Mouse (Mus musculus): Measurements from ENCODE around the gene Kremen2. TPM values are rescaled to one million over a fixed set of nuclear protein-coding genes. Genes with fewer than 3 reads are reported as not detected.

Kremen2 gene
- polyA plus RNA-seq, 1 experiment from 2014 or later: 0.25 TPM

- no peak overlapping the region for H3K27ac ChIP-seq (ENCODE audit: low read length)
- peaks cover 7% of the 10 kb centered on the region for H3K4me1 ChIP-seq (replicated peaks; ENCODE audit: control insufficient read depth, insufficient read depth, low read length)
- ATAC-seq (ENCODE audit: low read depth): no peak
- no peaks in the 10 kb centered on the region for H3K9me3 ChIP-seq (ENCODE audit: control insufficient read depth, low read length)
- H3K27me3 ChIP-seq (ENCODE audit: control insufficient read depth, insufficient read depth, low read depth, low read length): no peaks in the 10 kb centered on the region
- H3K4me2 ChIP-seq (ENCODE audit: low read depth, low read length): peak overlapping the region; percentile 90
- H3K9ac ChIP-seq (ENCODE audit: low read length): peak overlapping the region; percentile 97
- peak overlapping the region; percentile 97 for H3K4me3 ChIP-seq (ENCODE audit: low read length)
- WGBS: 29% methylated on average over 2 of the region's 2 CpGs
- peaks cover 3% of the 10 kb centered on the region; the same call in 1 of the 2 replicates for H3K36me3 ChIP-seq (ENCODE audit: control insufficient read depth, insufficient read depth, low read length)
Observed at GRCm38 (mm10) chr17:23770493-23770892, 24.9 kb upstream of the Kremen2 start.

DNA sequence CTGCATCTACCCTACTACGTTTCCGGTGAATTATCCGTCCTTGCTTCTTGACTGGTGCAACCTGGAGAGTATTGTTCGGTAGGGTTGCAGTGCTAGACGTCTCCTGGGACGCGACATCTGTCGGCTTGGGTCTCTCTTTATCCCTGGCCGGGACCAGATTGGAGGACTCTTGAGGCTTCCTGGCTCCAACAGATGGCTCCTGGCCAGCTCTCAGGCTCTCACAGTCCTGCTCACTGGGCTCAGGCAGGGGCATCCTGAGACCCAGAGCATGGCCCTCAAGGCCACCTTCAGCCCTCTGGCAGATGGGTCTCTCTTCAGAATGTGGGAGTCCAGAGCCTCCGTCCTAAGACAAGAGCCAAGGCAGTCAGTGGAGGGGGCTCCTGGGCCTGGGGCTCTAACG lies 17.3 kb upstream of the Kremen2 start:
- H3K36me3 ChIP-seq (ENCODE audit: control insufficient read depth, insufficient read depth, low read length): peaks cover 22% of the 10 kb centered on the region
- H3K4me1 ChIP-seq (replicated peaks; ENCODE audit: control insufficient read depth, insufficient read depth, low read length): no peaks in the 10 kb centered on the region
- H3K4me3 ChIP-seq (ENCODE audit: low read length): no peak overlapping the region
- H3K27ac ChIP-seq (ENCODE audit: low read length): no peak overlapping the region
- H3K9ac ChIP-seq (ENCODE audit: low read length): no peak overlapping the region
- no peaks in the 10 kb centered on the region for H3K9me3 ChIP-seq (ENCODE audit: control insufficient read depth, low read length)
- no peak overlapping the region for H3K4me2 ChIP-seq (ENCODE audit: low read depth, low read length)
- WGBS: 90% methylated on average over 11 of the region's 11 CpGs
- no peak for ATAC-seq (ENCODE audit: low read depth)
- H3K27me3 ChIP-seq (ENCODE audit: control insufficient read depth, insufficient read depth, low read depth, low read length): no peaks in the 10 kb centered on the region

DNA sequence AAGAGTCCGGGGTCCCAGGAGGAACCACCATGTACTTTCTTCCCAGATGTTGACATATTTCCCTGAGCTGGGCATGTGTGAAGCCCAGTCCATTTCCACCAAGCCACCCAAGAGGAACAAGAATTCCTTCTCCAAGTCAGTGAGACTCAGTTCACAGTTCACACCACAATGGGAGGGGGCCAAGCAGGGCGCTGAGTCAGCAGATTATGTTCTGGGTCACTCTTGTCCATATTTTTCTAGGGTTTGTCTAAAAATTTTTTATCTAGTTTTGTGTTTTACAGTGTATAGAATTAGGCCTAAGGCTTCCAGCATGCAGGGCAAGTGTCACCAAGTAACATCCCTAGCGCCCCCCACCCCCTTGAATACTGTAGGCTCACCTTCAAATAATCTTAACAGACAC lies 15.5 kb upstream of the Kremen2 start:
- H3K9me3 ChIP-seq (ENCODE audit: control insufficient read depth, low read length): no peaks in the 10 kb centered on the region
- no peaks in the 10 kb centered on the region for H3K27me3 ChIP-seq (ENCODE audit: control insufficient read depth, insufficient read depth, low read depth, low read length)
- no peak overlapping the region for H3K9ac ChIP-seq (ENCODE audit: low read length)
- 97% methylated on average over 3 of the region's 3 CpGs for WGBS
- ATAC-seq (ENCODE audit: low read depth): no peak
- H3K4me1 ChIP-seq (replicated peaks; ENCODE audit: control insufficient read depth, insufficient read depth, low read length): no peaks in the 10 kb centered on the region
- H3K27ac ChIP-seq (ENCODE audit: low read length): no peak overlapping the region
- peaks cover 28% of the 10 kb centered on the region for H3K36me3 ChIP-seq (ENCODE audit: control insufficient read depth, insufficient read depth, low read length)
- H3K4me3 ChIP-seq (ENCODE audit: low read length): no peak overlapping the region
- no peak overlapping the region for H3K4me2 ChIP-seq (ENCODE audit: low read depth, low read length)

- Histone ChIP-seq H3K9me3 (ENCODE audit: control insufficient read depth, low read length) (no peaks in the 10 kb centered on the region), H3K27ac (ENCODE audit: low read length) (no peak overlapping the region), H3K27me3 (ENCODE audit: control insufficient read depth, insufficient read depth, low read depth, low read length) (no peaks in the 10 kb centered on the region), H3K4me2 (ENCODE audit: low read depth, low read length) (no peak overlapping the region), H3K36me3 (ENCODE audit: control insufficient read depth, insufficient read depth, low read length) (peaks cover 30% of the 10 kb centered on the region), H3K9ac (ENCODE audit: low read length) (no peak overlapping the region), H3K4me1 (replicated peaks; ENCODE audit: control insufficient read depth, insufficient read depth, low read length) (no peaks in the 10 kb centered on the region), H3K4me3 (ENCODE audit: low read length) (no peak overlapping the region)
- 92% methylated on average over 9 of the region's 9 CpGs for WGBS
- no peak for ATAC-seq (ENCODE audit: low read depth)
Observed at GRCm38 (mm10) chr17:23760231-23760630, 14.6 kb upstream of the Kremen2 start.

DNA sequence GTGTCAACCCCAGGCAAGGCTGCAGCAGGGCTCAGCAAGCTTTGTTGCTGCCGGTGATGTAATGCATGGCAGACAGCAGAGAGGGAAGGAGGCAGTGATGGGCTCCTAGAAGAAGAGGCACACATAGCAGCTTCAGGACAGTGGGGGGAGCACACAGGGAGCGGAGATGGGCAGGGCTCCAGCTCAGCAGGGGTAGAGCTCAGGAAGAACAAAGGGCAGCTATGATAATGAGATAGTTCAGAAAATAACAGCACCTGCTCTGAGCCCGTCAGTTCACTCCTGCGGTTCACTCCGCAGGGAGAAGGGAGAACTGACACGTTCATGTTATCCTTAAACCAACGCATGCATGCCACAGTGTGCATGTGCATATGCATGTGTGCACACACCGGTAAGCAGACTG lies 13.2 kb upstream of the Kremen2 start:
- Histone ChIP-seq H3K9ac (ENCODE audit: low read length) (no peak overlapping the region), H3K4me2 (ENCODE audit: low read depth, low read length) (no peak overlapping the region), H3K27ac (ENCODE audit: low read length) (no peak overlapping the region), H3K4me3 (ENCODE audit: low read length) (no peak overlapping the region), H3K9me3 (ENCODE audit: control insufficient read depth, low read length) (no peaks in the 10 kb centered on the region), H3K4me1 (replicated peaks; ENCODE audit: control insufficient read depth, insufficient read depth, low read length) (no peaks in the 10 kb centered on the region), H3K27me3 (ENCODE audit: control insufficient read depth, insufficient read depth, low read depth, low read length) (no peaks in the 10 kb centered on the region), H3K36me3 (ENCODE audit: control insufficient read depth, insufficient read depth, low read length) (peaks cover 30% of the 10 kb centered on the region)
- no peak for ATAC-seq (ENCODE audit: low read depth)
- WGBS: 87% methylated on average over 8 of the region's 8 CpGs

GRCm38 (mm10) chr17:23757581-23757980 lies 11.9 kb upstream of the Kremen2 start:
- Histone ChIP-seq H3K27ac (ENCODE audit: low read length) (no peak overlapping the region), H3K9me3 (ENCODE audit: control insufficient read depth, low read length) (no peaks in the 10 kb centered on the region), H3K9ac (ENCODE audit: low read length) (no peak overlapping the region), H3K27me3 (ENCODE audit: control insufficient read depth, insufficient read depth, low read depth, low read length) (no peaks in the 10 kb centered on the region), H3K4me2 (ENCODE audit: low read depth, low read length) (no peak overlapping the region), H3K4me3 (ENCODE audit: low read length) (no peak overlapping the region), H3K36me3 (ENCODE audit: control insufficient read depth, insufficient read depth, low read length) (peaks cover 37% of the 10 kb centered on the region), H3K4me1 (replicated peaks; ENCODE audit: control insufficient read depth, insufficient read depth, low read length) (no peaks in the 10 kb centered on the region)
- WGBS: 91% methylated on average over 9 of the region's 9 CpGs
- no peak for ATAC-seq (ENCODE audit: low read depth)

DNA sequence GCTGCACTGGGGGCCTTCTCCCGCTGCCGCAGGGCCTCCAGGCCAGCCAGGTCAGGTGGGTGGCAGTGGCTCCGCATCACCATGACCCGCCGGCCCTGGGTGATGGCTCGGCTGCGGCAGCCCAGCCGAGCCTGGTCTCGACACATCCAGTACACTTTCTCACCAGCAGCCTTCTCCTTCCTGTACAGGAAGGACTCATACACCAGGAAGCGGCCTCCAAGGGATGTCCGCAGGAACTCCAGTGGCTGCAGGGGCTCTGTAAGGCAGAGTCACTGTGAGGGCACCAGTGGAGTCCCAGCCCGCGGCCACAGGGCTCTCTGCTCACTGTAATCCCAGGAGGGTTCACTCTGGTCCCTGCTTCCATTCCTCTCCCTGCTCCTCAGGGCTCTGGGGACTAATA lies 10.1 kb upstream of the Kremen2 start:
- Histone ChIP-seq H3K36me3 (ENCODE audit: control insufficient read depth, insufficient read depth, low read length) (peaks cover 34% of the 10 kb centered on the region), H3K9me3 (ENCODE audit: control insufficient read depth, low read length) (no peaks in the 10 kb centered on the region), H3K4me1 (replicated peaks; ENCODE audit: control insufficient read depth, insufficient read depth, low read length) (no peaks in the 10 kb centered on the region), H3K4me2 (ENCODE audit: low read depth, low read length) (peak overlapping the region; percentile 9; the same call in 1 of the 2 replicates), H3K27me3 (ENCODE audit: control insufficient read depth, insufficient read depth, low read depth, low read length) (no peaks in the 10 kb centered on the region), H3K27ac (ENCODE audit: low read length) (peak overlapping the region; percentile 34), H3K9ac (ENCODE audit: low read length) (0 out of 2 replicates have a peak overlapping the region, but pooled peaks have one; percentile 34), H3K4me3 (ENCODE audit: low read length) (no peak overlapping the region)
- ATAC-seq (ENCODE audit: low read depth): peak; percentile 70; the same call in 1 of the 2 replicates
- WGBS: 83% methylated on average over 13 of the region's 13 CpGs

DNA sequence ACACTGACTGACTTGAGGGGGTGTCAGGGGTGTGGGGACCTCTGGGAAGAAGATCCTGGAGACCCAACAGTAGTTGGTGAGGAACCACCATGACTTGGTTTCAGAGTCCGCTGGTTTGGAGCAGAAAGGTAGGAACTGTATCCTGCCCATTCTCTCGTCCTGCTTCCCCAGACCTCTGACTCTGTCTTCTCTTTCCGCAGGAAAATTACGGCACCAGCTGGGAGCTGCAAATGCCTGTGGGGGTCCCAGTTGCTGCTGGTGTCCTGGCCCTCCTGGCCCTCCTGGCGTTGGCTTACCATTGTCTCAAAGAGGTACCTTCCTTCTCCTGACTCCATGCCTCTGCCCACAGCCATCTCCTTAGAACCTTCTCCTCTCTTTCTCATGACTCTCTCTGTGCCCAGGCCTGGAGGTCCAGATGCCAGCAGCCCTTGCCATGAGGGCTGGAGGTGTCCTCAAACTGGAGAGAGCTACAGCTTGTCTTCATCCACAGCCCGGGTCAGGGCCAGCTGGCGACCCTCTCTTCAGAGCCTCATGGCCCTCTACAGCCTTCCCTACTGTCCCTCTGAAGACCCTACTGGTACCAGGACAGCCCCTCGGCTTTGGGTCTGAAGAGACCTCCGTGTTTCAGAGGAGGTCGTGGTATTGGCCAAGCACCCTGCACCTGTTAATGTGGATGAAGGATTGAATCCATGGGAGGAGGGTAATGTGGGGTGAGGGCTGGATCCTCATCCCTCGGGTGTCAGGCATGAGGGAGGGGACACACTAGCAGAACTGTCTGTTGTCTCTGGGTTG lies 4.0 kb upstream of the Kremen2 start:
- Histone ChIP-seq H3K27me3 (ENCODE audit: control insufficient read depth, insufficient read depth, low read depth, low read length) (peaks cover 36% of the 10 kb centered on the region), H3K4me1 (replicated peaks; ENCODE audit: control insufficient read depth, insufficient read depth, low read length) (peaks cover 14% of the 10 kb centered on the region), H3K4me3 (ENCODE audit: low read length) (peak overlapping the region; percentile 35), H3K9ac (ENCODE audit: low read length) (peak overlapping the region; percentile 47), H3K4me2 (ENCODE audit: low read depth, low read length) (peak overlapping the region; percentile 43), H3K9me3 (ENCODE audit: control insufficient read depth, low read length) (no peaks in the 10 kb centered on the region), H3K36me3 (ENCODE audit: control insufficient read depth, insufficient read depth, low read length) (peaks cover 10% of the 10 kb centered on the region), H3K27ac (ENCODE audit: low read length) (0 out of 2 replicates have a peak overlapping the region, but pooled peaks have one; percentile 9)
- WGBS: 82% methylated on average over 11 of the region's 11 CpGs
- ATAC-seq (ENCODE audit: low read depth): no peak

- 26% methylated on average over 10 of the region's 10 CpGs for WGBS
- Histone ChIP-seq H3K4me3 (ENCODE audit: low read length) (peak overlapping the region; percentile 35), H3K27me3 (ENCODE audit: control insufficient read depth, insufficient read depth, low read depth, low read length) (peaks cover 44% of the 10 kb centered on the region), H3K9ac (ENCODE audit: low read length) (peak overlapping the region; percentile 47), H3K36me3 (ENCODE audit: control insufficient read depth, insufficient read depth, low read length) (peaks cover 10% of the 10 kb centered on the region), H3K4me2 (ENCODE audit: low read depth, low read length) (peak overlapping the region; percentile 43), H3K4me1 (replicated peaks; ENCODE audit: control insufficient read depth, insufficient read depth, low read length) (peaks cover 14% of the 10 kb centered on the region), H3K27ac (ENCODE audit: low read length) (0 out of 2 replicates have a peak overlapping the region, but pooled peaks have one; percentile 9), H3K9me3 (ENCODE audit: control insufficient read depth, low read length) (no peaks in the 10 kb centered on the region)
- ATAC-seq (ENCODE audit: low read depth): peak; percentile 63
Observed at GRCm38 (mm10) chr17:23748631-23749391, 3.2 kb upstream of the Kremen2 start.

Measured in lung, embryonic 16.5 days (tissue).